Mouse (Mus musculus): ENCODE measurements around the gene Pde6d. TPM values are rescaled to one million over a fixed set of nuclear protein-coding genes. Genes with fewer than 3 reads are reported as not detected.
A peak's percentile ranks its signal among the peaks of the same experiment; 100 is the strongest.

Gene Pde6d
- polyA plus RNA-seq, 1 experiment from 2014 or later, result 73.6 TPM

GRCm38 (mm10) chr1:86595315-86595714, 12.9 kb upstream of the Pde6d start:
- Histone ChIP-seq H3K4me1 (no peaks in the 10 kb centered on the region), H3K4me3 (no peak overlapping the region), H3K27ac (no peak overlapping the region), H3K27me3 (ENCODE audit: insufficient read depth, poor library complexity, severe bottlenecking) (no peaks in the 10 kb centered on the region), H3K36me3 (peaks cover 66% of the 10 kb centered on the region), H3K9me3 (no peaks in the 10 kb centered on the region)
- 87% methylated on average over 6 of the region's 6 CpGs for WGBS
- no peak for DNase-seq (ENCODE audit: low spot score)

- H3K4me3 ChIP-seq, result no peak overlapping the region
- H3K36me3 ChIP-seq, result peaks cover 64% of the 10 kb centered on the region
- no peak for DNase-seq (ENCODE audit: low spot score)
- H3K27ac ChIP-seq, result no peak overlapping the region
- no peaks in the 10 kb centered on the region for H3K9me3 ChIP-seq
- WGBS, result 88% methylated on average over 7 of the region's 7 CpGs
- no peaks in the 10 kb centered on the region for H3K4me1 ChIP-seq
- H3K27me3 ChIP-seq (ENCODE audit: insufficient read depth, poor library complexity, severe bottlenecking), result no peaks in the 10 kb centered on the region
These were observed 12.1 kb upstream of the Pde6d start for GRCm38 (mm10) chr1:86594539-86594938.

GRCm38 (mm10) chr1:86586992-86587391, 4.6 kb upstream of the Pde6d start:
- Histone ChIP-seq H3K27ac (peak overlapping the region; percentile 88), H3K27me3 (ENCODE audit: insufficient read depth, poor library complexity, severe bottlenecking) (no peaks in the 10 kb centered on the region), H3K4me3 (peak overlapping the region; percentile 92), H3K36me3 (peaks cover 17% of the 10 kb centered on the region; the same call in 1 of the 2 replicates), H3K9me3 (no peaks in the 10 kb centered on the region), H3K4me1 (peaks cover 9% of the 10 kb centered on the region; the same call in 1 of the 2 replicates)
- WGBS, result under 1% methylated on average over 26 of the region's 26 CpGs
- peak; percentile 90 for DNase-seq (ENCODE audit: low spot score)

DNA sequence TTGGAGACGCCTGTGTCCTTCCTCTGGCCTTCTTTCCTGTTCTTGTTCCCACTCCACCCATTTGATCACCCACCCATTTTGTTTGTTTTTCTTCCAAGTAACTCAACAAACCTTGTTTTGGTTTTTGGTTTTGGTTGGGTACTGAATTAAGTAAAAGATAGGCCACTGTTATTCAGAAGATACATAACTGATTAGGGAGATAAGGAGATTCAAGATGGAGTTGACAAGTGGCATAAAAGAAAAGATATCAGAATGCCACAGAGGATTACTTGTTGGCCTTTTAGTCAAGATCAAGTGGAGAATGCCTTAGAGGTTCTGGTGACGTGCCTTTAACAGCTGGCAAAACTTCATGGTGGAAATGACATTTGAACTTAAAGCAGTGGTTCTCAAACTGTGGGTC, 1.3 kb upstream of the Pde6d start:
- Histone ChIP-seq H3K36me3 (no peaks in the 10 kb centered on the region), H3K9me3 (no peaks in the 10 kb centered on the region), H3K4me3 (no peak overlapping the region), H3K27me3 (ENCODE audit: insufficient read depth, poor library complexity, severe bottlenecking) (no peaks in the 10 kb centered on the region), H3K27ac (no peak overlapping the region), H3K4me1 (peaks cover 19% of the 10 kb centered on the region)
- DNase-seq (ENCODE audit: low spot score), result no peak
- 54% methylated on average over 2 of the region's 2 CpGs for WGBS

- WGBS, result 1% methylated on average over 36 of the region's 38 CpGs
- Histone ChIP-seq H3K36me3 (no peaks in the 10 kb centered on the region), H3K9me3 (no peaks in the 10 kb centered on the region), H3K27me3 (ENCODE audit: insufficient read depth, poor library complexity, severe bottlenecking) (no peaks in the 10 kb centered on the region), H3K4me3 (peak overlapping the region; percentile 96), H3K4me1 (peaks cover 14% of the 10 kb centered on the region), H3K27ac (peak overlapping the region; percentile 95)
- peak; percentile 80 for DNase-seq (ENCODE audit: low spot score)
These were observed 558 bp downstream of the Pde6d start for GRCm38 (mm10) chr1:86581692-86582450.

GRCm38 (mm10) chr1:86580426-86580825, 2.0 kb downstream of the Pde6d start:
- 72% methylated on average over 6 of the region's 6 CpGs for WGBS
- Histone ChIP-seq H3K27me3 (ENCODE audit: insufficient read depth, poor library complexity, severe bottlenecking) (no peaks in the 10 kb centered on the region), H3K4me1 (peaks cover 10% of the 10 kb centered on the region), H3K4me3 (no peak overlapping the region), H3K9me3 (no peaks in the 10 kb centered on the region), H3K27ac (no peak overlapping the region), H3K36me3 (no peaks in the 10 kb centered on the region)
- no peak for DNase-seq (ENCODE audit: low spot score)

GRCm38 (mm10) chr1:86571941-86572340, 10.5 kb downstream of the Pde6d start:
- H3K27me3 ChIP-seq (ENCODE audit: insufficient read depth, poor library complexity, severe bottlenecking), result no peaks in the 10 kb centered on the region
- no peak for DNase-seq (ENCODE audit: low spot score)
- peaks cover 8% of the 10 kb centered on the region for H3K4me1 ChIP-seq
- no peak overlapping the region for H3K27ac ChIP-seq
- no peak overlapping the region for H3K4me3 ChIP-seq
- no peaks in the 10 kb centered on the region for H3K9me3 ChIP-seq
- H3K36me3 ChIP-seq, result peaks cover 3% of the 10 kb centered on the region; the same call in 1 of the 2 replicates
- WGBS, result 35% methylated on average over 4 of the region's 4 CpGs

- H3K27me3 ChIP-seq (ENCODE audit: insufficient read depth, poor library complexity, severe bottlenecking), result no peaks in the 10 kb centered on the region
- H3K4me1 ChIP-seq, result peaks cover 8% of the 10 kb centered on the region
- DNase-seq (ENCODE audit: low spot score), result no peak
- peaks cover 3% of the 10 kb centered on the region; the same call in 1 of the 2 replicates for H3K36me3 ChIP-seq
- H3K9me3 ChIP-seq, result no peaks in the 10 kb centered on the region
- no peak overlapping the region for H3K27ac ChIP-seq
- H3K4me3 ChIP-seq, result no peak overlapping the region
- WGBS, result 91% methylated on average over 2 of the region's 2 CpGs
These were observed 11.0 kb downstream of the Pde6d start for GRCm38 (mm10) chr1:86571381-86571780.

GRCm38 (mm10) chr1:86569292-86569860, 13.1 kb downstream of the Pde6d start:
- Histone ChIP-seq H3K4me1 (peaks cover 8% of the 10 kb centered on the region), H3K27ac (no peak overlapping the region), H3K27me3 (ENCODE audit: insufficient read depth, poor library complexity, severe bottlenecking) (no peaks in the 10 kb centered on the region), H3K4me3 (no peak overlapping the region), H3K9me3 (no peaks in the 10 kb centered on the region), H3K36me3 (peaks cover 3% of the 10 kb centered on the region; the same call in 1 of the 2 replicates)
- DNase-seq (ENCODE audit: low spot score), result no peak
- 89% methylated on average over 2 of the region's 2 CpGs for WGBS

- H3K4me1 ChIP-seq, result peaks cover 8% of the 10 kb centered on the region
- 83% methylated on average over 2 of the region's 2 CpGs for WGBS
- DNase-seq (ENCODE audit: low spot score), result no peak
These were observed 14.0 kb downstream of the Pde6d start for GRCm38 (mm10) chr1:86568409-86568808.

GRCm38 (mm10) chr1:86562663-86563062, 19.8 kb downstream of the Pde6d start:
- no peaks in the 10 kb centered on the region for H3K27me3 ChIP-seq (ENCODE audit: insufficient read depth, poor library complexity, severe bottlenecking)
- DNase-seq (ENCODE audit: low spot score), result no peak
- WGBS, result 78% methylated on average over 2 of the region's 2 CpGs

More at GRCm38 (mm10) chr1:86568409-86568808, 14.0 kb downstream of the Pde6d start:
- Histone ChIP-seq H3K36me3 (peaks cover 13% of the 10 kb centered on the region; the same call in 1 of the 2 replicates), H3K27me3 (ENCODE audit: insufficient read depth, poor library complexity, severe bottlenecking) (no peaks in the 10 kb centered on the region), H3K9me3 (no peaks in the 10 kb centered on the region), H3K27ac (no peak overlapping the region), H3K4me3 (no peak overlapping the region)

DNA sequence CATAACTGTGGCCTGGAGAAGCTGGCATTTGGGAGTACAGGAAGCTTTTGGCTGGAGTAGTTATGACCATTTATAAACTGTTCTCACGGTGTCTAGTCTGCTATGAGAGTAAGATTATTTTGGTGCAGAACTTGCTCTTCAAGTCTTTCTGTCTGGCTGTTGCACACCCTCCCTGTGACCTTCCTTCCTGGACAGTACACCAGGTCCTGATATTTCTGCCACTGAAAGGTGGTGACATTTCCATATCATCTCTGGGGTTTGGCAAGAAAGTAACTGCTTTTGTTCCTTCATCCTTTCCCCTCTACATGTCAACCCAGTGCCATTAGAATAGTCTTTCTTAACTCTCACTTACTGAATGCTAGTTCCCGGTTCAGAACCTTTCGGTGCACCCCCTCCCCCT, 23.2 kb downstream of the Pde6d start:
- no peak overlapping the region for H3K27ac ChIP-seq
- WGBS, result 78% methylated on average over 3 of the region's 3 CpGs

More at GRCm38 (mm10) chr1:86562663-86563062, 19.8 kb downstream of the Pde6d start:
- H3K27ac ChIP-seq, result no peak overlapping the region
- no peaks in the 10 kb centered on the region for H3K9me3 ChIP-seq
- peaks cover 24% of the 10 kb centered on the region; the same call in 1 of the 2 replicates for H3K36me3 ChIP-seq
- H3K4me3 ChIP-seq, result no peak overlapping the region
- peaks cover 5% of the 10 kb centered on the region; the same call in 1 of the 2 replicates for H3K4me1 ChIP-seq

GRCm38 (mm10) chr1:86557872-86558271, 24.6 kb downstream of the Pde6d start:
- Histone ChIP-seq H3K36me3 (peaks cover 15% of the 10 kb centered on the region; the same call in 1 of the 2 replicates), H3K27me3 (ENCODE audit: insufficient read depth, poor library complexity, severe bottlenecking) (no peaks in the 10 kb centered on the region), H3K27ac (no peak overlapping the region), H3K4me1 (peaks cover 5% of the 10 kb centered on the region; the same call in 1 of the 2 replicates), H3K4me3 (no peak overlapping the region), H3K9me3 (no peaks in the 10 kb centered on the region)
- whole genome bisulfite sequencing, result 49% methylated on average over 7 of the region's 7 CpGs
- DNase-seq (ENCODE audit: low spot score), result no peak

More for the DNA sequence above, 23.2 kb downstream of the Pde6d start:
- Histone ChIP-seq H3K36me3 (peaks cover 29% of the 10 kb centered on the region; the same call in 1 of the 2 replicates), H3K4me1 (peaks cover 5% of the 10 kb centered on the region; the same call in 1 of the 2 replicates), H3K4me3 (no peak overlapping the region), H3K9me3 (no peaks in the 10 kb centered on the region), H3K27me3 (ENCODE audit: insufficient read depth, poor library complexity, severe bottlenecking) (no peaks in the 10 kb centered on the region)
- DNase-seq (ENCODE audit: low spot score), result no peak
